Mouse (Mus musculus): Measurements from ENCODE around the gene Dusp27. TPM values are rescaled to one million over a fixed set of nuclear protein-coding genes. Genes with fewer than 3 reads are reported as not detected.

Dusp27 gene
- total RNA-seq (2021): 10 to 100 TPM; 70.6 to 92.3 TPM
- long read RNA-seq, experiment 1, full-length matches to known transcripts: 17 of 36 reads
- long read RNA-seq, experiment 1, partial matches to known transcripts: 0 of 36 reads
- long read RNA-seq, experiment 1, other reads (novel, unspliced or antisense): 19 of 36 reads
- long read RNA-seq, experiment 2, full-length matches to known transcripts: 45 of 66 reads
- long read RNA-seq, experiment 2, partial matches to known transcripts: 0 of 66 reads
- long read RNA-seq, experiment 2, other reads (novel, unspliced or antisense): 21 of 66 reads

- DNase-seq: no peak
- intact Hi-C loops (cut with DNase I): no loop called here
These were observed at the start of gene Dusp27 for GRCm38 (mm10) chr1:166127719-166128118. TSS of gene Dusp27 (minus strand) at chr1:166127922.

- intact Hi-C loops (cut with DNase I): no loop called here
- DNase-seq: no peak
These were observed 45.9 kb upstream of the Dusp27 start for GRCm38 (mm10) chr1:166173621-166174020.

GRCm38 (mm10) chr1:166172992-166173391, 45.3 kb upstream of the Dusp27 start:
- intact Hi-C loops (cut with DNase I): no loop called here
- DNase-seq: no peak

GRCm38 (mm10) chr1:166170852-166171251, 43.1 kb upstream of the Dusp27 start:
- no peak for DNase-seq
- intact Hi-C loops (cut with DNase I): no loop called here

- no peak for DNase-seq
- intact Hi-C loops (cut with DNase I): no loop called here
These were observed 42.0 kb upstream of the Dusp27 start for GRCm38 (mm10) chr1:166169713-166170112.

GRCm38 (mm10) chr1:166168017-166168416, 40.3 kb upstream of the Dusp27 start:
- intact Hi-C loops (cut with DNase I): no loop called here
- DNase-seq: no peak

- intact Hi-C loops (cut with DNase I): no loop called here
- no peak for DNase-seq
These were observed 39.7 kb upstream of the Dusp27 start for GRCm38 (mm10) chr1:166167405-166167804.

GRCm38 (mm10) chr1:166165159-166165558, 37.4 kb upstream of the Dusp27 start:
- DNase-seq: no peak
- intact Hi-C loops (cut with DNase I): no loop called here

- intact Hi-C loops (cut with DNase I): loop anchor here (5.0 kb wide), 1 partner anchor 88 kb away; the partner anchor contains the start of gene Ildr2
- DNase-seq: no peak
These were observed 36.9 kb upstream of the Dusp27 start for GRCm38 (mm10) chr1:166164580-166164979.

GRCm38 (mm10) chr1:166160569-166161445, 33.1 kb upstream of the Dusp27 start:
- DNase-seq: peak; percentile 45 to 55
- intact Hi-C loops (cut with DNase I): loop anchor here (2.0 to 5.0 kb wide), 2 partner anchors 91 to 158 kb away; partner anchors contain the start of gene Ildr2

- DNase-seq: no peak
- intact Hi-C loops (cut with DNase I): loop anchor here (2.0 to 5.0 kb wide), 2 partner anchors 92 to 159 kb away; partner anchors contain the start of gene Ildr2
These were observed 32.4 kb upstream of the Dusp27 start for GRCm38 (mm10) chr1:166160111-166160510.

GRCm38 (mm10) chr1:166158664-166159063, 30.9 kb upstream of the Dusp27 start:
- intact Hi-C loops (cut with DNase I): loop anchor here (5.0 to 10.0 kb wide), 2 partner anchors 184 to 204 kb away; no protein-coding TSS in a partner anchor
- no peak for DNase-seq

- intact Hi-C loops (cut with DNase I): loop anchor here (5.0 to 10.0 kb wide), 2 partner anchors 183 to 205 kb away; no protein-coding TSS in a partner anchor
- no peak for DNase-seq
These were observed 30.0 kb upstream of the Dusp27 start for GRCm38 (mm10) chr1:166157712-166158111.

GRCm38 (mm10) chr1:166155113-166155494, 27.4 kb upstream of the Dusp27 start:
- intact Hi-C loops (cut with DNase I): loop anchor here (2.0 to 10.0 kb wide), 5 partner anchors 52 to 372 kb away; no protein-coding TSS in a partner anchor
- no peak for DNase-seq

GRCm38 (mm10) chr1:166154162-166155112, 26.7 kb upstream of the Dusp27 start:
- DNase-seq: peak; percentile 52 to 59
- intact Hi-C loops (cut with DNase I): loop anchor here (2.0 to 10.0 kb wide), 5 partner anchors 52 to 372 kb away; no protein-coding TSS in a partner anchor

- intact Hi-C loops (cut with DNase I): loop anchor here (1.0 to 10.0 kb wide), 5 partner anchors 51 to 371 kb away; no protein-coding TSS in a partner anchor
- DNase-seq: peak; percentile 79 to 81
These were observed 25.8 kb upstream of the Dusp27 start for GRCm38 (mm10) chr1:166153351-166154120.

- intact Hi-C loops (cut with DNase I): loop anchor here (10.0 kb wide), 1 partner anchor 177 kb away; no protein-coding TSS in a partner anchor
- no peak for DNase-seq
These were observed 24.3 kb upstream of the Dusp27 start for GRCm38 (mm10) chr1:166152034-166152433.

GRCm38 (mm10) chr1:166151341-166151740, 23.6 kb upstream of the Dusp27 start:
- DNase-seq: no peak
- intact Hi-C loops (cut with DNase I): loop anchor here (10.0 kb wide), 1 partner anchor 177 kb away; no protein-coding TSS in a partner anchor

GRCm38 (mm10) chr1:166150035-166150434, 22.3 kb upstream of the Dusp27 start:
- DNase-seq: no peak
- intact Hi-C loops (cut with DNase I): loop anchor here (10.0 kb wide), 1 partner anchor 175 kb away; no protein-coding TSS in a partner anchor

Data from gastrocnemius, postnatal 36 days (tissue).